Mouse (Mus musculus): ENCODE data around the gene Ldlrad1.
A peak's percentile ranks its signal among the peaks of the same experiment; 100 is the strongest.

Gene Ldlrad1

DNA sequence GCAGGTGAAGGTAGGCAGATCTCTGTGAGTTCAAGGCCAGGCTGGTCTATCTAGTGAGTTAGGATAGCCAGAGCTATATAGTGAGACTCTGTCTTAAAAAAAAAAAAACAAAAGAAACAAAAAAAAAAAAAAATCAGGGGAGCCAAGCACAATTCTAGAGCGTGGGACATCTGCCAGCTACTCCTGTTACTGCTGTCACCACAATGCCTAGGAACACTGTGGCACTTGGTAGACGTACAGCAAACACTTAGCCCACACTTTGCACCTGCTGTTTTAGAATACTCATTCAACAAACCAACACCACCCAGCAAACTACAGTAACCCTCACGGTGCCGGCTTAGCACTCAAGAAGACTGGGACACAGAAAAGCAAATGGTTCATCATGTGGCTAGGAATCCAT is 2.5 kb downstream of the Ldlrad1 start:
- DNase-seq (ENCODE audit: low read depth) = no peak

GRCm38 (mm10) chr4:107211936-107212335 is 3.0 kb downstream of the Ldlrad1 start:
- no peak for DNase-seq (ENCODE audit: low read depth)

- no peak for DNase-seq (ENCODE audit: low read depth)
These were observed 4.5 kb downstream of the Ldlrad1 start for GRCm38 (mm10) chr4:107213279-107214011.

GRCm38 (mm10) chr4:107217574-107217973 is 8.6 kb downstream of the Ldlrad1 start:
- DNase-seq (ENCODE audit: low read depth) = no peak

DNA sequence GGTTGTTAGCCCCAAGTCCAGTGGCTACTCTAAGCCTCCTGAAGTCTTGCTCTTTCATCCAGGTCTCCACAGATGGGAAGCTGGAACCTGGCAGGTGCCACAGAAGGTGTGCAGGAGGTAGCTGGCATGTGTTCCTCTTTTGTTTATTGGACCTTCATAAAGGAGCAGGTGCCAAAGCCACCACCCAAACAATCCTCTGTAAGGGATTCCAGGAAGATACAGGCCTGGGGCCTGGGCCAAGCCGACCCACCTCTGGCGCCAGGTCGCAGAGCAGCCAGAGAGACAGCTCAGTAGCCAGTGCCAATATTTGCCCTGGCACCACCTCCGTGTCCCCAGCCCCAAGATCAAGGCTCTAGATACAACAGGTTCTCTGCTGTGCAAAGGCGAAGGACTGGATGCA is 12.5 kb downstream of the Ldlrad1 start:
- DNase-seq (ENCODE audit: low read depth) = no peak

- DNase-seq (ENCODE audit: low read depth) = peak; percentile 42
These were observed 14.5 kb downstream of the Ldlrad1 start for GRCm38 (mm10) chr4:107223225-107224204.

- DNase-seq (ENCODE audit: low read depth) = peak; percentile 64
These were observed 17.3 kb downstream of the Ldlrad1 start for GRCm38 (mm10) chr4:107226313-107226712.

- no peak for DNase-seq (ENCODE audit: low read depth)
These were observed 23.2 kb downstream of the Ldlrad1 start for GRCm38 (mm10) chr4:107232219-107232618.

GRCm38 (mm10) chr4:107238253-107238652 is 29.3 kb downstream of the Ldlrad1 start:
- DNase-seq (ENCODE audit: low read depth) = no peak

- no peak for DNase-seq (ENCODE audit: low read depth)
These were observed 31.2 kb downstream of the Ldlrad1 start for GRCm38 (mm10) chr4:107240196-107240595.

DNA sequence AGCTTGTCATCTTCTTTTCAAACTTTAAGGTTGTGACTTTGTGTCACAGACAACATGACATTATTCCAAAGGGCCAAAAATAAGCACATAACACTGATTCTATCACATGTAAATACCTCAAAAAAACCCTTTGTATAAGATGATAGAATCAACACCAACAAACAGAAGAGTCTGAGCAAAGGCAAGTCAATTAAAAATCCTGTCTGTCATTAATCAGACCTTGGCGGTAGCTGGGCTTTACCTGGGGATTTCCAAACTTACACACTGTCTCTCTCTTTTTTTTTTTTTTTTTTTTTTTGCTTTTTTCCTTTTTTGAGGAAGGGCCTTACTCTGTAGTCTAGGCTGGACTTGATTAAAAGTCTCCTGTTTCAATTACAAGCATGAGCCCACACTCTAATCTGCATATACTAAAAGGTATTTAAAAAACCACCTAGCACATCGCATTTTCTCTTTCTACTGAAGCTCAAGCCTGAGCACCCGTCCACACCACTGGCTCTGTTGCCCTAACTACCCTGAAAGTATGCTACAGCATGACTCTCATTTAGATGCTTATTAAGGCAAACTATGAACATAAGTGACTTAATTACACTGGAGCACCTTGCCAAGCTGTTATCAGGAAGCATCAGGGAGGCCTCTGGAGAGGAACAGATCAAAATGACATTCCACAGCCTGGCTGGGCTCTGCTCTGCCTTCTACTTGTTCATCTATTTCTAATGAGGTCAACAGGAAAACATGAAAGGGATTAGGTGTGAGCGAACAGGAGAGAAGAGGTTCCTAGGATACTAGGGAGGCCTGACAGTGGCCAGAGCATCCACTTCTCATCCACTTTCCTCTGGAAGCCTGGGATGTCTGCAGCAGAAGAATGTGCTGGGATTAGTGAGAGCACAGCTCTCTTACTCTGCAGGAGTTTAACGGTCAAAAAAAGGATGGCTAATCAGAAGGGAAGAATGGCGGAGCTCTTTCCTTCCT is 34.7 kb downstream of the Ldlrad1 start:
- no peak for DNase-seq (ENCODE audit: low read depth)

GRCm38 (mm10) chr4:107245368-107245767 is 36.4 kb downstream of the Ldlrad1 start:
- no peak for DNase-seq (ENCODE audit: low read depth)

- no peak for DNase-seq (ENCODE audit: low read depth)
These were observed 37.1 kb downstream of the Ldlrad1 start for GRCm38 (mm10) chr4:107246040-107246439.

DNA sequence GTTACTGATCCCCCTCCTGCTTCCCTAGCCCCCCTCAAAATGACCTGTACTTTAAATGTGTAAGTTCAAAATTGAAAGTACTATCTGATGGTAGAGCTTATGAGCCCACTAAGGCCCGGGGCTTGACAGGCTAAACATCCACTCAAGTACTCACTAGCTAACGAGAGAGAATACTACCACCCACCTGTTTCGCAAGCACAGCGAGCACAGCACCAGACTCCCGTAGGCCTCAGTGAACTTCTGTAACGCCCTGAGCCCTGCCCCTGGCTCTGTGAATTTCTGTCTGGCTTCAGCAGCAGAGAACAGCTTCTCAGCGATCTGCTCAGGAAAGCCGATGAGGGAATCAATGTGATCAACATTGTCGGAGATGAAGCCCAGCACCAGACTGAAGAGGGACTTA is 38.1 kb downstream of the Ldlrad1 start:
- DNase-seq (ENCODE audit: low read depth) = no peak

DNA sequence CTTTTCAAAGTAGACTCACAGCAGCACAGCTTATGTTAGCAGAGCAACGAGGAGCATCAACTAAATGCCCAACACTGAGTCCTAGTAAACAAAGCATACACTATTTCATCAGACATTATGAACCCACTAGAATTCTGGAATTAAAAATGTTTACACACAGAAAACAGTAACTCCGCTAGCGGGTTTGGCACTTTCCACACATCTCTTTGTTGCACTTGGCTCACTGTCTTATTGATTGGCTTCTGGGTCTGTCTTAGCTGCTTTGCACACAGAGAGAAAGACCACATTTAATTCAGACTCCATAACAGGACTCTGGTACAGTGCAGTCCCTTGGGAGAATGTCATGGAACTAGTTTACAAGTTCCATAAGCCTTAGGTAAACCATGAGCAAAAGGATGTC is 39.1 kb downstream of the Ldlrad1 start:
- DNase-seq (ENCODE audit: low read depth) = no peak

GRCm38 (mm10) chr4:107249471-107249870 is 40.5 kb downstream of the Ldlrad1 start:
- DNase-seq (ENCODE audit: low read depth) = no peak

GRCm38 (mm10) chr4:107250494-107250893 is 41.5 kb downstream of the Ldlrad1 start:
- peak; percentile 63 for DNase-seq (ENCODE audit: low read depth)

DNA sequence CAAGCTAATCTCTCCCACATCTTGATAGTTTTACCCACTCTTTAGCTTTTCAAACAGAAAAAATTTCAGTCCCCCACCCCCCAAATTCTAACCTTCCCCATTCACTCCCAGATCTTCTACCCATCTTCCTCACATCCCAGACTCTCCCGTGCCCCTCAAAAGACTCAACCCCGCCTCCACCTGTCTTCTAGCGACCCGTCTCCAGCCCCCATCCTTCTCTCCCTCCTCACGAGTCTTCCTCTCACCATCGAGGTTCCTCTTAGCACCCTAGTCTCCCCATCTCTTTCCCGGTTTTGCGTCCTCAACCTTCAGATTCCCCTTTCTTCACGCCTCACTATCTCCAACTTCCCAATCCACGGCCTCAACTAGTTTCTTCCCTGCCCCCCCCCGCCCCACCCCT is 43.5 kb downstream of the Ldlrad1 start:
- no peak for DNase-seq (ENCODE audit: low read depth)

- DNase-seq (ENCODE audit: low read depth) = peak; percentile 97
These were observed 44.4 kb downstream of the Ldlrad1 start, which contains the start of the genes Lrrc42 and Hspb11 for GRCm38 (mm10) chr4:107253125-107254091. Gene Lrrc42, minus strand, starts transcription at chr4:107253532. Gene Hspb11, plus strand, starts transcription at chr4:107253593.

DNA sequence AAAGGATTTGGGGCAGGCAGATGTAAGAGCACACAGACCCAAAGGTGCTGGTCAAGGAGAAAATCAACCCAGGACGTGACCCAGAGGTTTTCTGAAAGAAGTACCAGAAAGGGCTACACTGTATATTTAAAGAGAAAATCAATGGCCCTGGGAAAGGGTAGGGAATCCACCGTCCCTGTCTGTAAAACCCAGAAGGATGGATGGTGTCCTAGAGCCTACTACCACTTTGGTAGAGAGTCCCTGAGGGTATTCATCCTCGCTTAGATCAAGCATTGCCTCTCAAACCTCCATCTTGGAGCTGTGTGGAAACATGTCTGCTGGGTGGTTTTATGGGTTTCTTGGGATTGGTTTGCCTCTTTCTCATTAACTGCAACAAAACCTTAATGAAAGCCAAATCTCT is 45.4 kb downstream of the Ldlrad1 start:
- no peak for DNase-seq (ENCODE audit: low read depth)
